Mouse (Mus musculus): ENCODE measurements around the gene Plod1.

Gene Plod1

GRCm38 (mm10) chr4:147938148-147939096, 1.9 kb upstream of the Plod1 start:
- DNase-seq (ENCODE audit: low spot score in 2 of 2), result no peak

GRCm38 (mm10) chr4:147937486-147937885, 919 bp upstream of the Plod1 start:
- no peak for DNase-seq (ENCODE audit: low spot score in 2 of 2)

- DNase-seq (ENCODE audit: low spot score in 2 of 2), result no peak
Observed at GRCm38 (mm10) chr4:147937021-147937420, 454 bp upstream of the Plod1 start.

GRCm38 (mm10) chr4:147935904-147936303, 663 bp downstream of the Plod1 start:
- no peak for DNase-seq (ENCODE audit: low spot score in 2 of 2)

DNA sequence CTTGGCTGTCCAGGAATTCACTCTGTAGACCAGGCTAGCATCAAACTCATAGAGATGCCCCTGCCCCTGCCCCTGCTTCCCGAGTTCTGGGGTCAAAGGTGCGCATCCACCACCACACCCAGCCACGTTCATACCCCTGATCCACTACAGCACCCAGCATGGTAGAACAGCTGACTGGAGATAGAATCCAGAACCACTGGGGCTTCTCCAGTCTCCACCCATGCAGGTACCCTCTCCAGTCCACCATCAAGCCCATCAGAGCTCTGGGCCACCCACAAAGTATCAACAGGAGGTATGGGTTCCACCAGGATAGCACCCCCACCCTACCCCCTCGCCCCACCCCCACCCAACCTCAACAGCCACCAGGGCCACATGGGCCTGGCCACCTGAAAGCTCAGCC, 2.0 kb downstream of the Plod1 start:
- DNase-seq (ENCODE audit: low spot score in 2 of 2), result no peak

GRCm38 (mm10) chr4:147934134-147934533, 2.4 kb downstream of the Plod1 start:
- no peak for DNase-seq (ENCODE audit: low spot score in 2 of 2)

DNA sequence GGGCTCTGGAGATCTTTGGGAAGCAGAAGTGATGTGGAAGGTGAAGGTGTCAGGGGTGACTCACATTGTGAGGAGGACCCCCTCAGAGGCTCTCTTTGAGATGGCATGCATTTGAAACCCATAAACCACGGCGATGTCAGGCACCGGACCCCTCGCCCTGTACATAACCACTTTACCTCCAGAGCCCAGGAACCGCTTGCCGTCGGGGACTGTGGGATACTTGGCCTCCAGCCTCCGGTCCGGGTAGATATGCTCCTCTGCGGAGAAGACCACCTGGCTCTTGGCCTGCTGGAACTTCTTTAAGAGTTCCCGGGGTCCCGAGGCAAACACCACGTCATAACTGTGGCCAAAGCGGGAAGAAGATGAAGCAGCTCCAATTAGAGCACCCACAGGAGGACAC, 5.6 kb downstream of the Plod1 start:
- DNase-seq (ENCODE audit: low spot score in 2 of 2), result no peak

GRCm38 (mm10) chr4:147928540-147928939, 8.0 kb downstream of the Plod1 start:
- DNase-seq (ENCODE audit: low spot score in 2 of 2), result no peak

DNA sequence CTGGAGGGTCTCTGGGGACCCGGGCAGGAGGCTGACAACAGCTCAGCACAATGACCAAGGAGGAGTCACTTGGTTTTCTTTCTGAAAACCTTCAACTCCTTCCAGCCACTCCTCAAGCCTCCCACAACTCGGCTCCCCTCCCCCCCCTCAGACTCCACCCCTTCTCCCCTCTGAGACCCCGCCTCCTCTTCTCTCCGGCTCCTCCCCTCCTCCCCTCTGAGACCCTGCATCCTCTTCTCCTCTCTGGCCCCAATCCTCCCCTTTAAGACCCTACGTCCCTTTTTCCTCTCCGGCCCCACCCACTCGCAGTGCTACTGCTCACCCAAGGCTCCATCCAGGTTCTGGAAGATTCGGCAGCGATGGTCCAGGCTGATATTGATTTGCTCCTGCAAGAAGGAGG, 8.4 kb downstream of the Plod1 start:
- DNase-seq (ENCODE audit: low spot score in 2 of 2), result no peak

DNA sequence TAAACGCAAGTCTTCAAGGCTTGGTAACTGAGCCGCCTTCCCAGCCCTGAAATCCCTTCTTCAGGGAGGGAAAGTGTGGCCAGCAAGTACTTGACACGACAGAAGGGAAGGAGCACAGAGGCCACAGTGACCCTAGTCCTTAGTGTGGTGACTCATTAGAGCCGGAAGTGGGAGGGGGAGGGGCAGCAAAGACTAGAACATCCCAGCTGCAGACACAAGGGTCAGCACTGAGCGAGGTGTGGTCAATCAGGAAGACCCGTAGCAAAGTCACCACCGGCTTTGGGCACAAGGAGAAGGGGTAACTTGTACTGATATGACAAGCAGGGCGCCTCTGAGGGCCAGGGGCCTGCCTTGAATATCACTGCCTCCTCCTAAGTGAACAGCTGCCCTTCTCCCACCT, 8.9 kb downstream of the Plod1 start:
- peak in 1 of 2 experiments; percentile 42 for DNase-seq (ENCODE audit: low spot score in 2 of 2)

- no peak for DNase-seq (ENCODE audit: low spot score in 2 of 2)
Observed at GRCm38 (mm10) chr4:147922341-147922740, 14.2 kb downstream of the Plod1 start.

GRCm38 (mm10) chr4:147920973-147921372, 15.6 kb downstream of the Plod1 start:
- no peak for DNase-seq (ENCODE audit: low spot score in 2 of 2)

DNA sequence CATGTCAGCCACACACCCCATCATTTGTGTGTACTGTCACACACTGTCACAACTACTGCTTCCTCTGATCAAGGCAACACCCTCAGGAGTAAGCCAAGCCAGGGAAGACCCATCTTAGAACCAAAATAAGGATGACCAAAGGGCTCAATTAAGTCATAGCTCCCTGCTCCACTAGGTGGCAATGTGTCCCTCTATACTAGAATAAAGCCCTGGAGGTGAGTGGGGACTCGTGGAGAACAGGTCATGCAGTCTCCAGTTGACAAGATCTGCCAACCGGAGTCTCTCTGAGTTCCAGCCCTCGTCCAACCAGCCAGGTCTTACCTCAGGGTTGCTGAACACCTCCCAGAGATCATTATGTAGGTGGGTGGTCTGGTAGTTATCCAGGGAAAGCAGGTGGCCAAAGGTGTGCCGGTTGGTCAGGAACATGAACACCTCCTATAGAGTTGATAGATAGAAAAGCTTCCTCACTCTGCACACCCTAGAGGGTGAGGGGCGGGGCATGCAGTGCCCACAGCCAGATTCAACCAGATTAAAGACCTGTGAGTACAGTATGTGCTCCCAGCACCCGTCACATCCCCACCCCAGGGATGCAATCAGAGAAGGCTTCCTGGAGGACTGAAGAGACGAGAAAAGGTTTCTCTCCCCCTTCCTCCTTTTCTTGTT, 18.0 kb downstream of the Plod1 start:
- peak in 1 of 2 experiments; percentile 60 for DNase-seq (ENCODE audit: low spot score in 2 of 2)

GRCm38 (mm10) chr4:147909486-147909885, 27.1 kb downstream of the Plod1 start:
- DNase-seq (ENCODE audit: low spot score in 2 of 2), result no peak

DNA sequence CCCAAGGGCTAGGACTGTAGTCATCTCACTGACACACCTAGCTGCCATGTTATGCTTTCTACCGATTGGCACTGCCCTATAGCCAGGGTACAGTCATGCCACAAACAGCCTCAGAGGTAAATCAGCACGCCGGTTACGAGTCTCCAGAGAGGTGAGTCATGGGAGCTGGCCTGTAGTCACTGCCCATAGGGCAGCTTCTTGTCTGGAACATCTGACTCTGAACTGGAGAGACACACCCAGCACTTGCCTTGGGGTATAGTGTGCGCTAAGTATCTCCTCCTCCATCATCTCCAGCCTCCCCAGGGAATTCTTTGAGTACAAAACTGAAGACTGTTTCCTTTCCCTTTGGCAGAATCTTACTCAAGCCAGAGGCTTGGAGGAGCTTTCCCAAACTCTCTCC, 30.3 kb downstream of the Plod1 start:
- no peak for DNase-seq (ENCODE audit: low spot score in 2 of 2)

DNA sequence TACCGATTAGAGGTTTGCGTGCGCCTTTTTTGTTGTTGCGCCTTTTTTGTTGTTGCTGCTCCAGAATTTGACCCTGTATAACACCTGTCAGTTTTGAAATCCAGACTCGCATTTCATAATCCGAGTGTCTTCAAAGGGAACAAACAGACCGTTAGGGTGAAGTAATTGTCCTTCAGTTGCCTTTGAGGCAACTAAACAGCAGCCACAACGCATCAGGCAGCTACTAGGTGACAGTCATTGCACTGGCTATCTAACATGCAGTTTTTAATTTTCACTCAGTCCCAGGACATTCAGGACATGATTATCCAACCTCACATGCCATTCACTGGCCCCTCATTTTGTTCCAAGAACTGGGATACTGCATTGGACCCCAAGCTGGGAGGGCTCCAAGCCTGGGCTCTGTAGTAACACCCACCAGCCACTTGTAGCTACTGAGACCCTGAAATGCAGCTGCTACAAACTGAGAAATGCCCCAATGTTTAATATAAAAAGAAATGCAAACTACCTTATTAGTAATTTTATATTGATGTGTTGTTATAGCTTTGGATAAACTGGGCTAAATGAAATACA, 31.4 kb downstream of the Plod1 start:
- no peak for DNase-seq (ENCODE audit: low spot score in 2 of 2)

- DNase-seq (ENCODE audit: low spot score in 2 of 2), result peak; percentile 92
Observed at GRCm38 (mm10) chr4:147904313-147905089, 32.1 kb downstream of the Plod1 start, which contains the start of gene Mfn2. TSS of gene Mfn2 (minus strand) at chr4:147904704.

- DNase-seq (ENCODE audit: low spot score in 2 of 2), result no peak
Observed at GRCm38 (mm10) chr4:147903601-147904000, 33.0 kb downstream of the Plod1 start.

DNA sequence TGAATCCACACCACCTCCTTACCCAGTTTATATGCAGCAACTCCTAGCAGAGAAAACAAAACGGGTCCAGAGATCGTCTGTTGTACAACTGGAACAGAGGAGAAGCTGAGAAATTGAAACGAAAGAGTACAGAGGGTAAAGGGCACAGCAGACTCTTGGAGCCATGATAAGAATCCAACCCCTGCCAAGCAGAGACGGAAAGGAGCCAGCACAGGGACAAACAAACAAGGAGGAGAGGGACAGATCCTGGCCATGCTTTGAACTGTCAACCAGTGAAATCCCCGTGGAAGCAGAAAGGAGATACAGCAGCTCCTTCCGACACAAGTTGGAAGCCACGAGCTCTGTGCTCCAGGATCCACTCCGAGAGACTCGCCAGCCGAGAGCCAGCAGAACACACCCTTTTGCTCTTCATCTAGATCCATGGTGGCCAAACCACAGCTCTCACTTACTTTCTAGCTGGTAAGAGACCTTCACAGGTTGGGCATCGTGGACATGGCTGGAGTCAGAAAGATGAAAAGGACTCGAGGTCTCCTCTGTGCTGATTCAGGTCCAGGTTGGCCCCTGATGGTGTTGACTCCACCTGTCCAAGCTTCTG, 33.6 kb downstream of the Plod1 start:
- no peak for DNase-seq (ENCODE audit: low spot score in 2 of 2)

DNA sequence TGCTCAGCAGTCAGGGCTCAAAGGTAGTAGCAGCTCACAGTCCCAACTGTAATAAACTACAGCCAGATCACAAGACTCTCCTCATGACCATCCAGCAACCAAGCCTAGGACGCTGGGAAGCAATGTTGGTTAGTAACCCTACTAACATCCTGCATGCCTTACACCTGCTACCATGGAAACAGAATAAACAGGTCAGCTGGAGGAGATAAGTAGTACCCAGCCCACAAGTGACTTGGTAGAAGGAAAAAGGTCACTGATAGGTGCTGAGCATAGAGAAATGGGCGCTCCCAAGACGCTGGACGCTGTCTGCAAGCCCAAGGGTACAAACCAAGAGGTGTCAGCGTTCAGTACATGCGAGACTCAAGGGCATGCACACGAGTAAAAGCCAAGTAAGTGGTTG, 36.1 kb downstream of the Plod1 start:
- no peak for DNase-seq (ENCODE audit: low spot score in 2 of 2)

DNA sequence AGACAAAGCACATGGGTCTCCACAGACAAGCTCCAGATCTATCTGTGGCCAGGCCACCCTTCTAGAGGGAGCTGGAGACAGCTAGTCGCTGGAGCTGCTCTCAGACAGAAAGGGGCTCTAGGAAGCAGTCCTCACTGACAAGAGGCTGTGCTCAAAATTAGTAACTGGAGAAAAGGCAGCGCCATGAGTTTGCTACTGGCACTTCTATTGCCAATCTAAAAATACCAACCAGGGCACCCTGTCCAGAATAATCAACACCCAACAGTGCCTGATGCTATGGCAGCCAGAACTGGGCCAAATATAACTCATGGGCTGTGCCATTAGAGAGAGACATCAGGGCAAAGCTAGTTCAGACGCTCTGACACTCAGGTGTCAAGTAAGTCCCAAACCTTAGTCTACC, 39.2 kb downstream of the Plod1 start:
- DNase-seq (ENCODE audit: low spot score in 2 of 2), result no peak

All from spleen, postnatal 10 days (tissue).